Mouse (Mus musculus) fat pad, adult 2 months (tissue): ENCODE measurements at regions not wholly inside any gene's neighbourhood (a gene's known extent, or its start where the extent isn't known, plus 50 kb on each side); places are given as distances from the start of the nearest gene placed in this dataset.

Experiments used
- DNase-seq: peaks from one replicate; pipeline ENCODE4 v3.0.0-alpha.2; 2011; ENCODE audit warnings: low read depth, low spot score; ENCODE audit errors: extremely low read depth

DNA sequence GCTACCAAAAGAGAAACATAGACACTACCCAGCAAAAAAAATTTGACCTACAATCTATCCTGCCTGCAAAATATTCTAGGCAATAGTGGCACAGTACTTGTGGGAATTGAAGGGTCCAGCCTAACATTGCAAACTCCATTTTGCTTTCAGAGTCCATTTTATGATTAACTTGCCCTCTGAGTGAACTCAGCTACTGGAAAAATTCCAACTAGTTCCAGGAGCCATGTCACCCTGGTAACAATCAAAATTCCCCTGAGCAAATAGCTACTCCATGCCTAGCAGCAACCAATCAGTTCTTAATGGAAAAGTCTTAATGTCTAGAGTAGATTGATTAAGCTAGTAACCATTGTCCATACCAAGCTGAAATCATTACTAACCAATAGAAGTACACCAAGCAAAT, 104.3 kb upstream of the Ankrd50 start:
- DNase-seq = no peak

DNA sequence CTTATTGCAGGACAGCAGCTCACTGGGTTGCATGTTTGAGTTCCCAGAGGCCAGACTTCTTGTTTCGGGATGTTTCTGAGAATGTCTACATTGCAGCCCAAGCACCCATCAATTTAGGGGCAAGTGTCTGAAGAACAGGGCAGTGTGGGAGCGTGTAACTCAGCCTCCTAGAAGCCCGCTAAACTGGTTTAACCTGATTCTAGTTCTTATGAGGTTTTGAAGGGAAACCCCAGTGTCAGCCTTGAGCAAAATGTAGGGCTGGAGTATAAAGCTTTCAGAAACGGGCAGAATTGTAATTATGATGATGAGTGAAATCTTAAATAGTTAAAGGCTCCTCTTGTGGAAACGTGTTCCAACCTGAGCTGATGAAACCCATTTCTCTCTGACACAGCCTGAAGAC, 100.9 kb upstream of the Ankrd50 start:
- DNase-seq = no peak

DNA sequence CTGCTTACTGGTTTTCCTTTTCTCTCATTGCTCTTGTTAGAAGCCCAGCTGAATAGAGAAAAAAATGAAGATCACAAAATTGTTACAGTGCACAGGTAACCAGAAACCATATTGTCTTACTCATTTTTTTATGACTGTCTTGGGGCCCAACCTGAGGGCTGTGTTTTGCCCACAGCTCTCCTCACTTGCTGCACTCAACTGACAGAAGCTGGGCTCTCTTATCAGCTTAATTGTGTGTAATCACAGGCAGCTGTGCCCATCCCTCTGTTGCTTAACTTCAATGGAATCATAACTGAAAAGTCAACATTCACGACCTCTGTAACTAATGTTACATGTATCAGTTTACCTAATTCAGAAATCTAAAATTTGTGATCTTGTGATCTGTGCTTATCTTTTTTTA, 95.1 kb upstream of the Ankrd50 start:
- no peak for DNase-seq

DNA sequence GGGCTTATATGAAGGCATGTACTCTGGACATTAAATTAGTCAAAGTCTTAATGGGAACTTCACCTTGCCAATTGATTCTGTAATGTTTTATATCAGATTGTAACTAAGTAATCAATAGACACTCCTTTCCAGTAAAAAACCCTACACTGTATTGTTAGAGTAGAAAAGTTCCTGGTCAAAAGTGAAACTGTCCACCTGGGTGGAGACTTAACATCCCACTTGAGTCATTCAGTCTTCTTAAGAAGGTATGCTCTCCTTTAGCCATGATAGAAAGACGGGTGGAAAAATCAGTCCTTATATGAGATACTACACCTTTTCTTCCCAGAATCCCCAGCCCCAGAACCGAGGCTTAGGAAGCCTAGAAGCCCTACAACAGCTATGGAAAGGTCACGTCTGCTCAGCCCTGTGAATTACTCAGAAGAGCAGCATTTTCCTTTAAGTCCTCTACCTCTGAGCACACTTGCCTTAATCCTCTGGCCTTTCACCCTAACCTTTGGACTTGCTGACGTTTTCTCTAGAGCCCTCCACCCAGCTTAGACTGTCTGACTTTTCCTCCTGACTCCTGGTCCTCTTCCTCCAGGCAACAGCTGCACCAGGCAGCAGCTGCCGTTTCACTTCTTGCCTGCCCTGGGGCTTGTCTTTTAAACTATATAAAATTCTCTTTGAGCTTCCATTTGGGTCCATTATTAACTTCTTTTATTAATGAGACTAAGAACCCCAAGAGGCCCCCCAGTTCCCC, 93.4 kb upstream of the Ankrd50 start:
- no peak for DNase-seq

DNA sequence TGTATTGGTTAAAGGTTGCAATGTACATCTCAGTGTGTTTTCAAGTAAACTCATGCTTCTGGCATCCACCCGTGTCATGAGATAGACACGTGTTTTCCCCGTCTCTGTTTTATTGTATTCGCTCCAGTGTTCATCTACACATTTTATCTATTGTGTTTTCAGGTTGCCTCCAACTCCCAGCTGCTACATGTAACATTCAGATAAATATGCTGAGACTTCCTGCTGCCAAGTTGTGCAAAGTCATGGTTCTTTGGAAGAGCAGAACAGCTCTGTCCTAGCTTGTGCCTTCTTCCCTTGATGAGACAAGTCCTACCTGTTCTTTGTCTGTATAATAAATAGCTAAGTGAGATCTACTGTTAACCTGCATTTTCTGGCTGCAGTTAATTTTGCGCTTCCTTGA, 89.0 kb upstream of the Ankrd50 start:
- no peak for DNase-seq

DNA sequence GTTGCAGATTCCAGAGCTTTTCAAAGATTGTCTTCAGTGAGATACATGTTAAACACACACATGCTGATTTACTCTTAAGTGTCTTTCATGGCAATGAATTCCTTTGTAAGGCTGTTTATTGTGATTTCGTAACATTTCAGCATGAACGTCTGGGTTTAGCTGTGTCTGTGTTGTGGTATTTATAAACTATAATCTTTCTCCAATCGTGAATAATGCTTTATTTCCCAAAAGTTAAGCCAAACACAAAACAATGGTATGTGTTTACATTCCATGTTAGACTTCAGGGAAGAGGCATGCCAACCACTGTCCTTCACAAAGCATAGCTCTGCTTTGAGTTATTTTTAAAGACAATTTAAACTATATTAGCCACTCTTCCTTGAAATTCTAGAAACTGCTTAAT, 87.5 kb upstream of the Ankrd50 start:
- DNase-seq = no peak

DNA sequence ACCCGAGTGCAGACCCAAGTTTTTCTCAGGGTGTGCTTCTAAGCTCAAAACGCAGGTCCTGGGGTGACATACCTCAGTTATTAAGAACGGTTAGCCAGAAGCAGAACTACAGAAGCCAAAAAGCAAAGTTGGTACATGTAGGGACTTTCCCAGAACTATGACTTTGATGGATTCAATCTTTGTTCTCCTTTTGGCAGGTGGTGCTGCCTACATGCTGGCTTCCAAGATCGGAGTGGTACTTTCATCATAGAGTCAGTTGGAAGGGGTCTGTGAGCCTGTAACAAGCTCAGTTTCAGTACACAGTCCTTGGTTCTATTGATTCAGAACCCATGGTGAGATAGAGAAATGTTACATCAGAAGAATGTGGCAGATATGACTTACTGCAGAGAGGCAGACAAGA, 86.6 kb upstream of the Ankrd50 start:
- no peak for DNase-seq

DNA sequence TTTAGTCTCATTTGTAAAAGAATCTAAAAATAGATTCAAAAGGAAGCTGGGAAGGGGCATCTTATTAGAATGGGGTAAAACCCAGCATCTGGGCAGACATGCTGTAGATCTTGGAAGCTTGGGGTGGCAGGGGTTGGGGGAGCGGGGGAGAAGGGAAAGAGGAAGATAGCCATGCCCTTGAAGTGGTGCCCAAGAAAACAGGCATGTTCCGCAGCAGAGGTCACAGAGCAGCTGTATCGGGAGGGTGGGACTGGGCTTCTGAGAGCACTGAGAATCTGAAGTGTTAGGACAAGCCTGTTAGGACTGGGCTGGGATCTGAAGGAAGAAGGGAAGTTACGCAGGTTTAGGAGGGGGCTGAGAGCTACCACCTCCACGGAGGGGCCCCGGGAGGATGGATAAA, 84.4 kb upstream of the Ankrd50 start:
- no peak for DNase-seq

DNA sequence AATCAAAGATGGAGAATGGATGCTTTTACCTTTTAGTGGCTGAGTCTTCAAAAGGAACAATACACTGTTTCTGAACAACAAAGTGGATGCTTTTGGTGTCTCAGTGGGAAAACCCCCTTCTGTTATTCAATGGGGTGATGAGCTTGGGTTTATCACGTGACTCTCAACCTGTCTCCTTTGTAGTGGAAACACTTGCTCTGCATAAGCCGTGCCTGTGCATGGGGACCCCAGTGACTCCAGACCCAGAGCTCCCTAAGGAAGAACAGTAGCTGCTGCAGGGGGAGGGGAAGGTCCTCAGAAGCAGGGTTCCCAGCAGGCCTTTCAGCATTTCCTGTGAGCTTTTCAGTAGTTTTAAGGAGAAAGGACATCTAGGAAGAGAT, 83.9 kb upstream of the Ankrd50 start:
- DNase-seq = no peak

DNA sequence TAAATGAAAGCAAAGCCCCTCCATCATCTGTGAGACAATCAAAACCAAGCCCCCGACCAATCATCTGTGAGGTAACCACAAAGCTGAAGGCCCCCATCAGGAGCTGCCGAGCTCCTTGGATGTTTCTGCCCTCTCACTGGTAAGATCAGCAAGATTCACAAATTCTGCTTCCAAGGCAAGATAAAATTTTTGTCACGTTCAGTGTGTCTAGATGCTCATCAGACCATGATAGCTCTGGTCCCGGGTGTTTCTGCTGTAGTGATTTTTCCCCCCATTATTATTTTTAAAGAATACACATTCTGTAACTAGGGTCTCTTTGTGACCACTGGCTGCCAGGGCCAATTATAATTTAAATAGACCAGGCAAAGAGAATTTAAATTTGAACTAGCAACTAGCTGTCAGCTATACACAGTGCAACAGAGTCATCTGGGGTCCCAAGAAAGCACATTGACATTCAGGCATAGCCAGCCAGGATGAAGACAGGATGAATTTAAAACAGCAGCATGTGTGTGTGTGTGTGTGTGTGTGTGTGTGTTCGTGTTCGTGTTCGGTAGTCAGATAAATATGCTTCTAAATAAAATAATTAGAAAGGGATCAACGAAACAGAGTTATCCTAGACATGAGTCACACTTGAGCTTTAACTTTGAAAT, 83.4 kb upstream of the Ankrd50 start:
- no peak for DNase-seq

DNA sequence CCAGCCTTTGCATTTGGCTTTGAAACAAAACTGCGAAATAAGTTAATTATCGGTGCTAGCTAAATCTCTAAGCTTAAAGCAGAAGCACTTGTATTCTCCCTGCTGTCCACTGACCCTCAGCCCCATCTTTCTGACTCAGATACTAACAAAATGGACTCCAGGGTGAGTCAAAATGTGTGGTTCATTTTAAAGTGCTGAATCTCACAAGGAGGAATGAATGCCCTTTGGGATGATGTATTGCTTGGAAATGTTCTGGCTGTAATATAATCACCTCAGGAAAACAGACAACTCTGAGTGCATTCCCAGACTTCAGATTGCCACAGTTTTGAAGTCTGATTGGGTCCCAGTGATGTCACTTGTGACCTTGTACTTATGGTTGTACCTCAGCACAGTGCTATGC, 81.9 kb upstream of the Ankrd50 start:
- DNase-seq = no peak

DNA sequence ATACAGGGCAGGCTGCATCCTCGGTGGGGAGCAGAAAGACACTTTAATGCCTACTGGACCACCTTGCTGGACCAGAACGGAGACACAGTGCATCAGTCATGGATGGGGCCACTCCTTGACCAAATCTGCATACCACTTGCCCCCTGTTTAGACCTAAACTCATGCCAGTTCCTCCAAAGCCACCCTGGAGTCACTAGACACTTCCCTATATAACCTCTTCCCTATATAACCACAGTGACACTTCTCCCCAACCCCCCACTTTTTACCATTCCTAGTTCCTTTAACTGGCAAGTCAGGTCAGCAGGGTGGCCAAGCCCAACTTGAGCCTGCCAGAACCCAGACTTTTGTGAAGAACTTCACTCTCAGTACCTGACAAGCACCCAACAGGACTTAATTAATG, 80.2 kb upstream of the Ankrd50 start:
- DNase-seq = no peak

DNA sequence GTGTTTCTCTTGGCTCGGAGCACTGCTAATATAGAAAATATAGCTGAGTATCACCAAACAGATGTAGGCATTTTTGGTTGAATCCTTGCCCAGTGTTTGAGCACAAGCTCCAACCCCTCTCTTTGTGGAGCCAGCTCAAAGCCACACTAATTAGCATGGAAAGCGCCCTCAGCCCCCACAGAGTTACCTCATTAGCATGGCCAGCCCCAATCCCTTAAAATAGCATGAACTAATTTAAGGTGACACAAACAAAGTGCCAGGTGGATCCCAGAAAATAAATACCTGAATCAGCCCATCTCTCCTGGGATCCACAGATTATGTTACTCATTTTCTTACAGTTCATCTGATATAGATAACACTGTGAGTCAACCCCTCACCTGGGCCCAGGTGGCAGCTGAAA, 79.7 kb upstream of the Ankrd50 start:
- DNase-seq = no peak

DNA sequence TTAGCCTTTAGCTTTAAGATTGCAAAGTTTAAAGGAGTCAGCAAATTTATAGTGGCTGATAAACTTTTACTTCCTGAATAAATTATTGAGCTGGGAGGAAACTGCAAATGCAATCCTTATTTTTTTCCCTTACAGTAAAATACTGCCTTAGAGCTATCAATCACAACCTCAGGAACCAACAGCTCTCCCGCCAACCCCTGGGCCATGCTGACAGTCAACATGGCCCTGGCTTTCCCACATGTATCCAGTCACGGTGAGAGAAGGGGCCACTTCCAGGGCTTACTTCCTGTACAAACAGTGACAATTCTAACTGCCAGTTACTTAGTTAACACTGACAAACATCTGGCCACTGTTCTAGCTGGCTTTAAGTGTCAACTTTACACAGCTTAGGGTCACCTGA, 76.5 kb upstream of the Ankrd50 start:
- DNase-seq = no peak

DNA sequence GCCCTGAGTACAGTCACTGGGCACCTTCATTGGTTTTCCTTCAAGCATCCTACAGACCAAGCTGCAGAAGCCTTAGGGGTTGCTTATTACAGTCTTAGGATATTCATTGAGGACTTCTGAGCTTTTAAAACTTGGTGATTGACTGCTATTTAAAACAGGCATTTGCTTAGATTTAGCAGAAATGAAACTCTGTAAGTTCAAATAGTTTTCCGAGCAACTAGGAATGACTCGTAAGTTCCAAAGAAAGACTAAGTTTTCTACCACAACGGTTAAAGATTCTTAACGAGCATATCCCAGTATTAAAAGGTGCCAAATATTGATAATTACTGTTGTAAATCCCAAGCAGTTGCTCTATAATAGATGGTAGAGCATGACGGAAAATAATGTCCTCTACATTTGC, 71.3 kb upstream of the Ankrd50 start:
- no peak for DNase-seq

DNA sequence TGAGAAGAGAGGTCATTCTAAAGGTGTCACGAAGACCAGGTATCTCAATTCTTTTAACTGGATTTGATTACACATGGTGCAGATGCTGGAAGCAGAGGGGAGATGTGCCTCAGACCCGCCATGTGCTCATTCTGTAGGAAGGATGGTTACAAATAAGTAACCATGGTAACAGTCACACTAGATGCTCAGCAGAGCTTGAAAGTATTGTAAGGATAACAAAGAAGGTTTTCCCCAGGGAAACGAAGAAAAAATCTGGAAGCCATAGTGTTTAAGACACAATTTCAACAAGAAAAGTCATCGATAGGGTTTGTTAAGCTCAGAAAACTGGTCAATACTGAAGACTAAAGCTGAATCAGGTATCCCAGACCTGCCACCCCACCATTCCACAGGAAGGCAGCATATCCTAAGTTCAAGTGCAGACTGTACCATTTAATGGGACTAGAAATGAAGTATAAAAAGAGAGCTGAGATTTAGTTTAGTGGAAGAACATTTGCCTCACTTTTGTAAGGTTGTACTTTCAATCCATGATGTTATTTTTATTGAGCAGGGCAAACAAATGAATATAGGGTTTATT, 68.9 kb upstream of the Ankrd50 start:
- DNase-seq = no peak

DNA sequence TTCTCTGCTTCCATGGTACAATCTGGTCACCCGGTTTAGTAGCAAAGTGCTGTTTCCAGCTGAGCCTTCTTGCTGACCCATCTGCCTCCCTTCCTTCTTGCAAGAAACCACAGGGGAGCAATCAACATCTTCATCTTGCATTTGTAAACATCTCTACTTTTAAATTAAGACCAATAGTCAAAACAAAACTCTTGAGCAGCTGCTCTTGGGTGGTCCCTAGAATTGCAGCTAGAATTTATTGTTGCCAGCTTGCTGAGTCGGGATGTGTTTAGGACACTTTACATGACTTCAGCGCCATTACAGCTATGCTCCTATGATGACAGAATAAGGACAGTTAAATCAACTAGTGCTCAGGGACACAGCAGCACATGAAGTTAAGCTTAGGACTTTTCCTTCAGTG, 62.4 kb upstream of the Ankrd50 start:
- no peak for DNase-seq

DNA sequence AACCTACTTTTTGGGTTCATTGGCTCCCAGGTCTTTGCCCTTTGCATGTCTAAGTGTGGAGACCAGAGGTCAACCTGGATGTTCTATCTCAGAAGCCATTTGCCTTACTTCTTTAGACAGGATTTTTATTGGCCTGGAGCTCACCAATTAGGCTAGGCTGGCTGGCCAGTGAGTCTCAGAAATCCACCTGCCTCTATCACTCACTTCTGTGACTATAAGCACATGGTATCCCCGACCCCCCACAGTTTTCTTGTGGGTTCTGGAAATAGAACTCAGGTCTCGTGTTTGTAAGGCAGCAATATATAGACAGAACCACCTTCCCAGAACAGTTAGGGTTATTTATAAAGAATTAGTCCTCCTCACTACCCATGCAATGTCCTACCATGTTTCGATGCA, 60.9 kb upstream of the Ankrd50 start:
- DNase-seq = no peak

DNA sequence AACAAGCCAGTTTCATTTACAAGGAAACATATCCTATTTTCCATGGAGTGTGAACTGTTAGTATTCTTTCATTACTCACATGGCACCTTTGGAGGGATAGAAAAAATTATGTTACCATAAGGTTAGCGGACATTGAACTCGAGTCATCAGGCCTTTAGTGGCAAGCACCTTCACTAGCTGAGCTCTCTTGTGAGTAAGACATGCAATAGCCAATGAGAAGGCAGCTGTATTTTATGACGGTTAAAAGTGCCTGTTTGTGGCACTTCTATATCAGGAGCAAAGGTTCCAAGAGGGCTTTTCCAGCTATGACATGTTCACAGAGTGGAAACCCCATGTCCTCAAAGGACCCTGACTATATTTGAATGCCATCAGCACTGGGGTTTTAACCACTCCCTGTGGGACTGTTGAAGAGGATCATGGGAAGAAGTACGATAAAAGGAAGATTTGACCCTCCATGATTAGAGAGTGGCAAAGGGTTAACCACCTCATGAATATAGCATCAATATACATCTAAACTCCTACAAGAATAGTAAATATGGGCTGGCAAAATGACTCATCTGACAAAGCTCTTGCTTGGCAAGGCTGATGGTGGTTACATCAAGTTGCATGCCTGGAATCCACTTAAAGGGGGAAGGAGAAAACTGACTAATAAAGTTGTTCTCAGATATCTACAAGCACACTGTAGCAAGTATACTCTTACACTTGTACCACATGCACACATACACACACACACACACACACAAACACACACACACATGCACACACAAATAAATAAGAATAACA, 60.3 kb upstream of the Ankrd50 start:
- DNase-seq = no peak

DNA sequence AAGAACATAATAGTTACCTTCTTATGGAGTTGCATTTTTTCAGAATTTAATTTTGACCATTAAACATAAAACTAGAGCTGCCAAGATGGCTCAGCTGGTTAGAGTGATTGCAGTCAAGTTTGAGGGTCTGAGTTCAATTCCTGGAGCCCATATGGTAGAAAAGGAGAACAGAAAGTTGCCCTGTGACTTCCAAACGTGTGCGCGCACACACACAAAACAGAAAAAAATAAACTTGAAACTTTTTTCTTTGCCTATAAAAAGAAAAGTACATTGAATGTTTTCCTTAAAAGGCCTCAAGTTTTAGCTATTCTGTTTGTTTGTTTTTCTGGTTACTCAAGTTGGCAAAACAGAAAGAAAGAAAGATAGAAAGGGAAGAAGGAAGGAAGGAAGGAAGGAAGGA, 59.2 kb upstream of the Ankrd50 start:
- DNase-seq = no peak

DNA sequence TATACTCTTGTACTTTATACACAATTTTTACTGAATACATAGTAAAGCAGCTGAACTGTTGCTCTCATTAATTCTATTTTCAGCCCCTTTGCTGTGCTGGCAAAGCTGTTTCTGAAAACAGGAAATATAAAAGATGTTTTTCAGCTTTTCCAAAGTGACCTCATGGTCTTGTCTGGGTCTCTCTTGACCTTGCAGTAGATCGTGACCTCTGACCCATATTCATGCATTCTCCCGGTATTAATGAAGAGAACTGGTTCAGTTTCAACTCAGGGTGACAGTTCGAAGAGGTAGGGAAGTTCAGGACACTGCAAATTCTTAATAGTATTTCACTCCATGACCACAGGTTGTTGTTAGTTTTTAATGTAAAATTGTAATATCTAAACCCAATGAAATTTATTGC, 56.7 kb upstream of the Ankrd50 start:
- no peak for DNase-seq

DNA sequence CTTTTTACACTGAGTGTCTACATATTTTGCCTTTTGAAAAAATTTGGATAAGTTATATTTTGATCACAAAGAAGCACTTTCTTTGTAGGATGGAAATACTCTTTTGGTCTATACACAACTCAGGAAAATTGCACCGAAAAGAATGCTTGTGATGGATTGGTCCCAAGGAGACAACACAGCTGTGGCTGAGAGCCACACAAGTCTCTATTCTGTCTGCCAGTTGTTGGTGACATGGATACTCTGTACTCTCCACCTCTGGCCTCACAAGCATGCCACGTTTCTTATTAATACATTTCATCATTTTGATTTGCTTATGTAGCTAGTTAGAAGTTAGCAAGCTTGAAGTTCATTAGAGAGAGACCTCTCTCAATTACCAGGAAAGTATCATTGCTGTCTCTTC, 53.7 kb upstream of the Ankrd50 start:
- DNase-seq = no peak
